Comparison of ENCODE assay signal across 29 mouse cellular contexts in genomic region chr4:59861871-59862270, GRCm38 (mm10). TPM values are rescaled to one million over a fixed set of nuclear protein-coding genes. Genes with fewer than 3 reads are reported as not detected.
A peak's percentile ranks its signal among the peaks of the same experiment; 100 is the strongest.
DNase-seq lines count a peak whose midpoint lies in the region; ATAC-seq and TF ChIP-seq lines count a peak whose summit lies in the region.
"Had no signal": no experiment of that assay in that cellular context is flagged by ENCODE, and none has a peak within 500 bp of the region (broad histone marks: within the 10 kb centered on the region; RNA-seq: fewer than 3 reads in every experiment).

No protein-coding gene starts in this region.

- H3K27me3 ChIP-seq in cerebellum, adult 2 months (ENCODE audit: control insufficient read depth, insufficient read depth, low read length), result no peaks in the 10 kb centered on the region
- no peaks in the 10 kb centered on the region for H3K27me3 ChIP-seq in hindbrain, postnatal 0 days (ENCODE audit: insufficient read depth, low read length)
- no peaks in the 10 kb centered on the region for H3K27me3 ChIP-seq in hindbrain, embryonic 11.5 days (ENCODE audit: control insufficient read depth, insufficient read depth, low read length)
- H3K27me3 ChIP-seq: heart, embryonic 13.5 days; Patski; stomach, embryonic 15.5 days had no signal

- no peak for TF ChIP-seq POLR2A in cerebellum, adult 2 months (IDR thresholded peaks at IDR 0.05; ENCODE audit: borderline replicate concordance, insufficient read depth, low read length)

- H3K4me2 ChIP-seq in hindbrain, postnatal 0 days (ENCODE audit: low read depth, low read length), result no peak overlapping the region
- H3K4me2 ChIP-seq in hindbrain, embryonic 11.5 days (replicated peaks; ENCODE audit: low read depth, low read length), result no peak overlapping the region
- H3K4me2 ChIP-seq: heart, embryonic 13.5 days; stomach, embryonic 15.5 days had no signal

- peak; percentile 30; the same call in 1 of the 2 replicates for ATAC-seq in hindbrain, postnatal 0 days
- no peak for ATAC-seq in hindbrain, embryonic 11.5 days (ENCODE audit: low FRiP score)
- ATAC-seq: lung, postnatal 0 days; midbrain, embryonic 16.5 days; Patski had no signal

- no peaks in the 10 kb centered on the region for H3K9me3 ChIP-seq in hindbrain, postnatal 0 days (ENCODE audit: low read length)
- H3K9me3 ChIP-seq in hindbrain, embryonic 11.5 days (ENCODE audit: control insufficient read depth, low read length), result no peaks in the 10 kb centered on the region
- H3K9me3 ChIP-seq: heart, embryonic 13.5 days; stomach, embryonic 15.5 days had no signal

- H3K4me1 ChIP-seq in cerebellum, adult 2 months (ENCODE audit: control insufficient read depth, insufficient read depth, low read length), result peaks cover 39% of the 10 kb centered on the region
- H3K4me1 ChIP-seq in hindbrain, postnatal 0 days (ENCODE audit: insufficient read depth, low read length), result no peaks in the 10 kb centered on the region; the same call in 1 of the 2 replicates
- H3K4me1 ChIP-seq in hindbrain, embryonic 11.5 days (replicated peaks; ENCODE audit: control insufficient read depth, insufficient read depth, low read length), result no peaks in the 10 kb centered on the region
- H3K4me1 ChIP-seq: stomach, embryonic 15.5 days had no signal

- no peak for DNase-seq in cerebellum, adult 2 months
- no peak for DNase-seq in cerebellum, postnatal 14 days
- DNase-seq in hindbrain, postnatal 0 days (ENCODE audit: low spot score), result no peak
- no peak for DNase-seq in hindbrain, embryonic 11.5 days (ENCODE audit: low spot score)
- DNase-seq in retina, postnatal 1 day, result peak; percentile 13
- no peak for DNase-seq in retina, embryonic 14.5 days (ENCODE audit: low spot score)
- peak; percentile 49 to 50 for DNase-seq in layer of hippocampus, postnatal 10 days (ENCODE audit: low spot score in 2 of 2)
- DNase-seq in adrenal gland, postnatal 25 days, result no peak
- DNase-seq: adrenal gland, adult 8-10 months; cerebellum, adult 11-12 months; cerebellum, postnatal 36 days; gastrocnemius, postnatal 10 days; heart, adult 11 months; kidney, adult 18-20 months; kidney, postnatal 14 days; right cerebral cortex, postnatal 14 days; thymus, adult 18-20 months had no signal

- H3K4me3 ChIP-seq in cerebellum, adult 2 months (replicated peaks; ENCODE audit: insufficient read depth, low read depth, low read length), result no peak overlapping the region
- H3K4me3 ChIP-seq in hindbrain, postnatal 0 days (ENCODE audit: low read length), result no peak overlapping the region
- no peak overlapping the region for H3K4me3 ChIP-seq in hindbrain, embryonic 11.5 days (ENCODE audit: low read depth, low read length)
- H3K4me3 ChIP-seq: heart, embryonic 13.5 days; stomach, embryonic 15.5 days had no signal

- TF ChIP-seq CTCF in cerebellum, adult 2 months (IDR thresholded peaks at IDR 0.05; ENCODE audit: borderline replicate concordance, insufficient read depth, low read depth, low read length), result no peak
- no peak for TF ChIP-seq CTCF in hindbrain, postnatal 0 days (IDR thresholded peaks at IDR 0.05; ENCODE audit: low read depth)

- peak overlapping the region; percentile 59 for H3K27ac ChIP-seq in cerebellum, adult 2 months (ENCODE audit: insufficient read depth, low read length)
- H3K27ac ChIP-seq in hindbrain, postnatal 0 days, result no peak overlapping the region
- no peak overlapping the region for H3K27ac ChIP-seq in hindbrain, embryonic 11.5 days (ENCODE audit: low read depth, low read length)
- H3K27ac ChIP-seq: heart, embryonic 13.5 days; stomach, embryonic 15.5 days had no signal

- 34% methylated on average over 4 of the region's 4 CpGs for WGBS in cerebellum, adult 2 months
- 42% methylated on average over 4 of the region's 4 CpGs for WGBS in hindbrain, postnatal 0 days
- 64% methylated on average over 4 of the region's 4 CpGs for WGBS in hindbrain, embryonic 11.5 days

- no peak overlapping the region for H3K9ac ChIP-seq in hindbrain, postnatal 0 days (replicated peaks; ENCODE audit: low read length)
- no peak overlapping the region for H3K9ac ChIP-seq in hindbrain, embryonic 11.5 days (ENCODE audit: low read depth, low read length)
- H3K9ac ChIP-seq: heart, embryonic 13.5 days; stomach, embryonic 15.5 days had no signal

- peaks cover 6% of the 10 kb centered on the region; the same call in 1 of the 2 replicates for H3K36me3 ChIP-seq in hindbrain, postnatal 0 days (ENCODE audit: insufficient read depth, low read length)
- no peaks in the 10 kb centered on the region for H3K36me3 ChIP-seq in hindbrain, embryonic 11.5 days (ENCODE audit: control insufficient read depth, insufficient read depth, low read length)
- H3K36me3 ChIP-seq: stomach, embryonic 15.5 days had no signal

RNA-seq across cellular contexts. Expression of gene Slc46a2, which starts 53.0 kb away (rescaled TPM):
- polyA plus RNA-seq in cerebellum, adult 2 months (2012; rRNA removed), result not detected in 2 replicates
- not detected in 2 replicates for total RNA-seq in hindbrain, postnatal 0 days (2014; rRNA removed)
- polyA plus RNA-seq in hindbrain, postnatal 0 days (2015; fragmentation: Nextera tagmentation; extraction: Ambion mirVana), result 0.05 TPM in 1 of 2 replicates, not detected in the other
- 0.11 TPM in 1 of 2 replicates, not detected in the other for polyA plus RNA-seq in hindbrain, embryonic 11.5 days (2014; fragmentation: Nextera tagmentation; extraction: Ambion mirVana)
- total RNA-seq in layer of hippocampus, postnatal 10 days (2021), result not detected
- total RNA-seq in adrenal gland, postnatal 25 days (2021), result not detected in 2 replicates
- total RNA-seq: adrenal gland, adult 8-10 months; ES-E14; gastrocnemius, postnatal 10 days; layer of hippocampus, postnatal 25 days; left cerebral cortex, postnatal 25 days; megakaryocyte-erythroid progenitor cell, adult 5-6 weeks had no signal
- polyA plus RNA-seq: embryonic facial prominence, embryonic 11.5 days; liver, embryonic 16.5 days; Patski; spleen, adult 2 months had no signal

RNA-seq across cellular contexts. Expression of gene Snx30, which starts 56.2 kb away (rescaled TPM):
- polyA plus RNA-seq in cerebellum, adult 2 months (2012; rRNA removed), result 24.7 and 26.1 TPM in 2 replicates
- 31.2 and 34.1 TPM in 2 replicates for total RNA-seq in hindbrain, postnatal 0 days (2014; rRNA removed)
- 15.8 and 18.3 TPM in 2 replicates for polyA plus RNA-seq in hindbrain, postnatal 0 days (2015; fragmentation: Nextera tagmentation; extraction: Ambion mirVana)
- 13.4 and 19.1 TPM in 2 replicates for polyA plus RNA-seq in hindbrain, embryonic 11.5 days (2014; fragmentation: Nextera tagmentation; extraction: Ambion mirVana)
- total RNA-seq in layer of hippocampus, postnatal 10 days (2021), result 10 to 100 TPM; 55.4 to 59.4 TPM
- 4.2 and 6.7 TPM in 2 replicates for total RNA-seq in adrenal gland, postnatal 25 days (2021)

Comparison
In these comparisons a context has a peak if more than half of its experiments do, and no peak if none do; other contexts are left out.
1. DNase-seq: peak in retina, postnatal 1 day (single experiment) and layer of hippocampus, postnatal 10 days (2 of 2); none in cerebellum, adult 2 months (0 of 2), cerebellum, postnatal 14 days (0 of 2), hindbrain, postnatal 0 days (single experiment), hindbrain, embryonic 11.5 days (single experiment), retina, embryonic 14.5 days (single experiment) and adrenal gland, postnatal 25 days (single experiment).